Mouse (Mus musculus) cerebellum, adult 11 months (tissue): ENCODE measurements around the gene Tcaim.
A peak's percentile ranks its signal among the peaks of the same experiment; 100 is the strongest.
"Not testable (repeated sequence)": the region's sequence is repeated elsewhere in the genome, so short reads cannot be mapped to it uniquely, and the experiment has no call there.

Experiments
- DNase-seq: peaks from one replicate; pipeline ENCODE4 v3.0.0; 2022

Gene Tcaim

GRCm38 (mm10) chr9:122805053-122805844 lies at the start of gene Tcaim:
Gene Tcaim (plus strand): TSS chr9:122805539.
- peak; percentile 90 for DNase-seq

- DNase-seq = no peak
These were observed 47.7 kb upstream of the Tcaim start for GRCm38 (mm10) chr9:122757614-122758013.

GRCm38 (mm10) chr9:122760111-122760510 lies 45.2 kb upstream of the Tcaim start:
- no peak for DNase-seq

GRCm38 (mm10) chr9:122785231-122785630 lies 20.1 kb upstream of the Tcaim start:
- DNase-seq = no peak

GRCm38 (mm10) chr9:122786534-122786933 lies 18.8 kb upstream of the Tcaim start:
- no peak for DNase-seq

GRCm38 (mm10) chr9:122805845-122806341 lies 554 bp downstream of the Tcaim start:
- DNase-seq = no peak

GRCm38 (mm10) chr9:122807186-122807585 lies 1.8 kb downstream of the Tcaim start:
- no peak for DNase-seq

GRCm38 (mm10) chr9:122810212-122810611 lies 4.9 kb downstream of the Tcaim start:
- DNase-seq = no peak

- peak; percentile 30 for DNase-seq
These were observed 7.0 kb downstream of the Tcaim start for GRCm38 (mm10) chr9:122812386-122812785.

GRCm38 (mm10) chr9:122814775-122815174 lies 9.4 kb downstream of the Tcaim start:
- no peak for DNase-seq

- no peak for DNase-seq
These were observed 10.0 kb downstream of the Tcaim start for GRCm38 (mm10) chr9:122815239-122815851.

- DNase-seq = no peak
These were observed 18.2 kb downstream of the Tcaim start for GRCm38 (mm10) chr9:122823374-122824017.

GRCm38 (mm10) chr9:122826743-122827142 lies 21.4 kb downstream of the Tcaim start:
- DNase-seq = no peak

- DNase-seq = no peak
These were observed 24.6 kb downstream of the Tcaim start for GRCm38 (mm10) chr9:122829826-122830380.

- DNase-seq = no peak
These were observed 30.8 kb downstream of the Tcaim start for GRCm38 (mm10) chr9:122836126-122836525.

GRCm38 (mm10) chr9:122836790-122837189 lies 31.5 kb downstream of the Tcaim start:
- DNase-seq = peak; percentile 49

GRCm38 (mm10) chr9:122837216-122837615 lies 31.9 kb downstream of the Tcaim start:
- no peak for DNase-seq

GRCm38 (mm10) chr9:122837680-122838079 lies 32.3 kb downstream of the Tcaim start:
- DNase-seq = no peak

GRCm38 (mm10) chr9:122843760-122844159 lies 38.4 kb downstream of the Tcaim start, which contains the start of gene Gm35549:
Gene Gm35549 (minus strand): TSS chr9:122844035.
- DNase-seq = no peak

- no peak for DNase-seq
These were observed 40.3 kb downstream of the Tcaim start for GRCm38 (mm10) chr9:122845621-122846020.

GRCm38 (mm10) chr9:122846156-122846555 lies 40.8 kb downstream of the Tcaim start:
- no peak for DNase-seq

GRCm38 (mm10) chr9:122847811-122848311 lies 42.5 kb downstream of the Tcaim start:
- DNase-seq = not testable (repeated sequence)

- DNase-seq = no peak
These were observed 49.2 kb downstream of the Tcaim start for GRCm38 (mm10) chr9:122854526-122854925.
